Mouse (Mus musculus) ES-Bruce4 (cell line): ENCODE measurements around the gene Aff3. TPM values are rescaled to one million over a fixed set of nuclear protein-coding genes. Genes with fewer than 3 reads are reported as not detected.

Experiments used
- H3K27ac ChIP-seq: 2 replicates; pipeline ENCODE4 v1.5.1; 2012; ENCODE audit warnings: low read length, inconsistent platforms; ENCODE audit not compliant: insufficient read depth
- H3K27me3 ChIP-seq: 2 replicates; pipeline ENCODE4 v1.6.1; 2012; ENCODE audit warnings: mild to moderate bottlenecking, low read length, inconsistent platforms; ENCODE audit not compliant: control insufficient read depth, poor library complexity, insufficient read depth, severe bottlenecking
- H3K36me3 ChIP-seq: 2 replicates; pipeline ENCODE4 v1.6.1; 2012; ENCODE audit warnings: inconsistent platforms, mild to moderate bottlenecking, low read length, moderate library complexity; ENCODE audit not compliant: control insufficient read depth, poor library complexity, insufficient read depth, severe bottlenecking
- H3K4me1 ChIP-seq: one replicate; pipeline ENCODE4 v1.8.1; 2011; ENCODE audit warnings: low read length; ENCODE audit not compliant: control insufficient read depth, insufficient read depth
- H3K4me3 ChIP-seq: 2 replicates; pipeline ENCODE4 v1.5.1; 2011; ENCODE audit warnings: low read depth, mild to moderate bottlenecking, low read length
- H3K9ac ChIP-seq: 2 replicates; pipeline ENCODE4 v1.6.1; 2012; ENCODE audit warnings: low read depth, mild to moderate bottlenecking, inconsistent platforms; ENCODE audit not compliant: poor library complexity, severe bottlenecking
- H3K9me3 ChIP-seq: replicated peaks from 2 replicates; pipeline ENCODE4 v1.6.1; 2012; ENCODE audit warnings: mild to moderate bottlenecking, low read length, inconsistent platforms; ENCODE audit not compliant: control insufficient read depth, poor library complexity, insufficient read depth, severe bottlenecking
- CTCF ChIP-seq: IDR thresholded peaks from one replicate; pipeline ENCODE4 v1.8.1; 2011; ENCODE audit warnings: low read depth, low read length
- EP300 ChIP-seq: IDR thresholded peaks from 2 replicates; pipeline ENCODE4 v1.6.1; 2011; ENCODE audit warnings: low read depth, low read length; ENCODE audit not compliant: insufficient read depth
- POLR2A ChIP-seq: IDR thresholded peaks from one replicate; pipeline ENCODE4 v1.8.1; 2011; ENCODE audit warnings: low read length; ENCODE audit not compliant: insufficient read depth
- polyA plus RNA-seq: library from polyadenylated mRNA; stranded (reverse); fragments of >200 nt; gene quantifications from 2 replicates; pipeline ENCODE4 v1.2.4, GENCODE M21; 2011; ENCODE audit warnings: low read depth; ENCODE audit not compliant: missing spikeins, insufficient read depth, insufficient read length

Aff3 gene
- polyA plus RNA-seq, 1 experiment, result 9.2 TPM

DNA sequence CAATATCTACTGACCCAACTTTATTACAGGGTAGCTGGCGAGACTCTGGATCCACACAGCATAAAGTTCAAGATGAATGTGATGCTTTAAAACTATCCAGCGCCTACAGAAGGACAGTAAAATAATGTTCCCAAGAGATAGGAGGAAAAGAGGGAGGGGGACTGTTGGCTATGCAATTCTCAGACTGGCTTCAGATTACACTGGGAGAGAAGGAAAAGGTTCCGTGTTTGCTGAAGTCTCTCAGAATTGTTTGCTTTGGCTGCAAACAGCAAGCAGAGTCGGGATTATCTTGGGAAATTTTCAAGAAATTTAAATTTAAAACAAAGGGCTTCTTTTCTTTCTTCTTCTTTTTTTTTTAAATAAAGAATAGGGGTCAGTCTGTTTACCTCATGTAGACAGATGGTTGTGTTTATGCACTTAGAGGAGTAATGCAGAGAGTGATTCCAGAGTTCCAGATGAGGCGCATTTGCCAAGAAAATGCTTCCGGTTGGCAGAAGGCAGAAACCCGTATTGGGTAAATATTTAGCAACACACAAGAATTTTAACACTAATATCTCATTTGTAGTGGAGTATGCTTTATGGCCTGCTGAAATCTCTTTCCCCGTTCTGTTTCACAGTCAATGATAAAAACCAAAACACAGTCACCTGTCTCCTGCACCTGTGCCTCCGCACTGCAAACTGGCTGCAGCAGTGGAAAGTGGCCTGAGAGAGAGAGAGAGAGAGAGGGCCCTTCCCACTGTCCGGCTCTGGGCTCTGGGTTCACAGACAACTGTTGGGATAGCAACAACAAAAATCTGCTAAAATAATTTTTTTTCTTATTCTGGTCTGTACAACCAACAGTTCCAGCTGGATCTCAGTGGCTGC lies 306.6 kb downstream of the Aff3 start:
- H3K4me1 ChIP-seq, result no peaks in the 10 kb centered on the region
- no peak overlapping the region for H3K9ac ChIP-seq
- H3K27me3 ChIP-seq, result no peaks in the 10 kb centered on the region; the same call in 1 of the 2 replicates
- H3K9me3 ChIP-seq, result no peaks in the 10 kb centered on the region
- no peaks in the 10 kb centered on the region for H3K36me3 ChIP-seq
- no peak overlapping the region for H3K4me3 ChIP-seq
- TF ChIP-seq POLR2A, result no peak
- no peak for TF ChIP-seq EP300
- TF ChIP-seq CTCF, result no peak
- no peak overlapping the region for H3K27ac ChIP-seq

DNA sequence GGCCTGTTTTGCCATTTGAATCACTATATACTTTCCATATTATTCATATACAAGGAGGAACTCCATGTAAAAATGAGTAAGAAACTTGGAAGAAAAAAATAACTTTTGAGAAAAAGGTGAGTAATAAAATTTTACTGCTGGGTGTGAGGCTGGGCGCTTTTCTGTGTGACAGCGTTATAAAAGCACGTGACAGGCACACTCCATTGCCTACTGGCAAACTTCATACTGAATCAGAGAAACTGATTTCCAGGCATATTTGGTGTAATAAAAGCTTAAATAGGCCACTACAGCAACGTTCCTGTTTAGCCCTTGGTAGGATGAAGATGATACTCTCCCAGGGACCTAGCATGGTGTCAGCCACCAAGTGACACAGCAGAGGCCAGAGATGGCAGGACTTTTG lies 310.2 kb downstream of the Aff3 start:
- Histone ChIP-seq H3K9ac (no peak overlapping the region), H3K9me3 (no peaks in the 10 kb centered on the region), H3K4me1 (no peaks in the 10 kb centered on the region), H3K27me3 (no peaks in the 10 kb centered on the region), H3K27ac (no peak overlapping the region), H3K4me3 (no peak overlapping the region), H3K36me3 (no peaks in the 10 kb centered on the region)
- TF ChIP-seq EP300 (no peak), CTCF (no peak), POLR2A (no peak)

DNA sequence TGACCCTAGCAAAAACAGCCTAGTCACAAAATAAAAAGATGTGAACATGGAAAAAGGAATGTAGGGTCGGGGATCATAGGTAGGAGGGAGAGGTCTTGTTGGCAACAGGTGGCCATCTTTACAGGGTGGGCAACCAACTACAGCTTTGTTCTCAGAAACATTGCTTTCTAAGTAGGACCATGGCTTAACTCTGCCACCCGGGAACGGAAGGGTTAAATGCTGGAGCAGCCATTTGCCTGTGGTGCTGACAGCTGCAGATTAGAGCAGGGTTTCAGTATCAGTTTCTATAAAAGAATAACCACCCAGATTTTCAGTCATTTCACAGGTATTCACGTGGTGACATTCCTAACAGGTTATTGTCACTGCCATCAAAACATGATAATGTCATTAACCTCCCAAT lies 317.4 kb downstream of the Aff3 start:
- H3K4me3 ChIP-seq, result no peak overlapping the region
- no peaks in the 10 kb centered on the region for H3K27me3 ChIP-seq
- H3K27ac ChIP-seq, result no peak overlapping the region
- no peaks in the 10 kb centered on the region for H3K4me1 ChIP-seq
- no peak for TF ChIP-seq CTCF
- no peaks in the 10 kb centered on the region for H3K36me3 ChIP-seq
- H3K9me3 ChIP-seq, result no peaks in the 10 kb centered on the region
- no peak overlapping the region for H3K9ac ChIP-seq

DNA sequence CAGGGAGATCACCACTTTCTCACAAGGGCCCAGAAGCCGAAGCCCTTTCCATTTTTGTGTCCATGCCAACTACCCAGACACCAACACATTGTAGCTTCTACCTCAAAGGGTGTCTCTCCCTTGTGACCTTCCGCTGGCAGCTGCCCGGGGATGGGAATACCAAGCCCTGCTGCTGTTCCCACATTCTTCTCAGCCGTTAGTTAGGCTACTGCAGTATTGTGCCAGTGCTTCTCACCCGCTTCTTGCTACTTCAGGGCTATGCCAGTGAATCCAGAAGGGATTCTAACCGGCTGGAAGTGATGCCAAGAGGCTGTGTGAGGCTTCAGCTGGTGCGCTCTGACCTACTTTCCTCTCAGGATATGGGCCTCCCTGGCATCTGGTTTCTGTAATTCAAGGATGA lies 330.5 kb downstream of the Aff3 start:
- Histone ChIP-seq H3K36me3 (no peaks in the 10 kb centered on the region), H3K27me3 (no peaks in the 10 kb centered on the region), H3K4me3 (no peak overlapping the region), H3K4me1 (no peaks in the 10 kb centered on the region), H3K9me3 (peaks cover 10% of the 10 kb centered on the region), H3K9ac (no peak overlapping the region), H3K27ac (no peak overlapping the region)
- no peak for TF ChIP-seq POLR2A
- no peak for TF ChIP-seq EP300
- no peak for TF ChIP-seq CTCF

DNA sequence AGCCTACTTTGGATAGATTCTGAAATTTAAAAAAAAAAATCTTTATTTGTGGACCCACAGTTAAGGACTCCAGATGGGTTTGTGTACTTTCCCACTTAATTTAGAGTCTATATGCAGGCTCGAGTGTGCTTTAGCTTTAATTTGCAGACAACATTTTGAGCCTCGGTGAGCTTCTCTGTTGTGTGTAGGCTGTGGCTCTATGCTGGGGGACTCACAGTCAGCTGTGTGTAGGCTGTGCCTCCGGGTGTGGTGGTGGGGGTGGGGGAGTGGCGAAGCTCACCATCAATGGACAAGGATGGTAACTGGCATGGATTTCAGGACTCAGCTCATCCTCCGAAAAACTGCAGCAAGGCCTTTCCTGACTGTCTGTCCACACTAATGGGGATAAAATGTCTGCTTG lies 331.8 kb downstream of the Aff3 start:
- H3K27ac ChIP-seq, result no peak overlapping the region
- H3K4me1 ChIP-seq, result no peaks in the 10 kb centered on the region
- H3K9me3 ChIP-seq, result peaks cover 10% of the 10 kb centered on the region
- H3K4me3 ChIP-seq, result no peak overlapping the region
- H3K9ac ChIP-seq, result no peak overlapping the region
- H3K27me3 ChIP-seq, result no peaks in the 10 kb centered on the region
- no peak for TF ChIP-seq POLR2A
- no peak for TF ChIP-seq CTCF
- TF ChIP-seq EP300, result no peak
- no peaks in the 10 kb centered on the region for H3K36me3 ChIP-seq

DNA sequence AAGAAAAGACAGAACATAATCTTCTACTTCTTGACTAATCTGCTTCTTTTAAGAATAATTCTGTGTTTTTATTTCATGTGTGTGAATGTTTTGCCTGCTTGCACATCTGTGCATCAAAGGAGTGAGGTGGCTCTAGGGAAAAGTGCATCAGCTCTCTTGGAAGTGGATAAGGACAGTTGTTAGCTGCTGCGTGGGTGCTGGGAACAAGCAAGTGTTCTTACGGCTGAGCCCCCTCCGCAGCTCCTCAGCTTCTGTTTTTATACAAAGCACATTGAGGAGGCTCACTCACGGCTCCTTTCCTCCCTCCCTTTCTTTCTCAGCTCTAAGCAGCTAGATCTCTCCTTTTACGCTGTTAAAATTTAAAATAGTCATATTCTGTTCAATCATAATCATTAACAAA lies 340.5 kb downstream of the Aff3 start:
- H3K9me3 ChIP-seq, result no peaks in the 10 kb centered on the region
- no peak overlapping the region for H3K9ac ChIP-seq
- H3K36me3 ChIP-seq, result no peaks in the 10 kb centered on the region
- no peaks in the 10 kb centered on the region for H3K4me1 ChIP-seq
- H3K27ac ChIP-seq, result no peak overlapping the region
- no peak for TF ChIP-seq CTCF
- no peak for TF ChIP-seq EP300
- TF ChIP-seq POLR2A, result no peak
- H3K4me3 ChIP-seq, result no peak overlapping the region
- no peaks in the 10 kb centered on the region for H3K27me3 ChIP-seq
